Mouse (Mus musculus): ENCODE data around the gene Lta. TPM values are rescaled to one million over a fixed set of nuclear protein-coding genes. Genes with fewer than 3 reads are reported as not detected.

Lta gene
- total and polyA plus RNA-seq, 2 experiments from 2014 or later, result 0.47 to 0.85 TPM

GRCm38 (mm10) chr17:35185639-35186611 is 19.2 kb downstream of the Lta start:
- DNase-seq (ENCODE audit: low spot score) (peak; percentile 46), ATAC-seq (peak; percentile 69; the same call in 1 of the 2 replicates)
- Histone ChIP-seq H3K4me1 (ENCODE audit: insufficient read depth, low read length) (no peaks in the 10 kb centered on the region), H3K4me2 (ENCODE audit: low read depth, low read length) (peak overlapping the region; percentile 63), H3K27ac (peak overlapping the region; percentile 66), H3K9ac (replicated peaks; ENCODE audit: low read length) (peak overlapping the region; percentile 35; the same call in 1 of the 2 replicates), H3K9me3 (ENCODE audit: low read length) (no peaks in the 10 kb centered on the region), H3K36me3 (ENCODE audit: insufficient read depth, low read length) (no peaks in the 10 kb centered on the region), H3K27me3 (ENCODE audit: insufficient read depth, low read length) (no peaks in the 10 kb centered on the region), H3K4me3 (ENCODE audit: low read length) (peak overlapping the region; percentile 38)
- WGBS, result 4% methylated on average over 17 of the region's 18 CpGs
- TF ChIP-seq CTCF (IDR thresholded peaks at IDR 0.05; ENCODE audit: low read depth), result no peak

- H3K27me3 ChIP-seq (ENCODE audit: insufficient read depth, low read length), result no peaks in the 10 kb centered on the region
- H3K4me2 ChIP-seq (ENCODE audit: low read depth, low read length), result no peak overlapping the region
- no peaks in the 10 kb centered on the region for H3K4me1 ChIP-seq (ENCODE audit: insufficient read depth, low read length)
- 84% methylated on average over 5 of the region's 5 CpGs for WGBS
- ATAC-seq (no peak), DNase-seq (ENCODE audit: low spot score) (no peak)
- no peak overlapping the region for H3K27ac ChIP-seq
- no peak overlapping the region for H3K4me3 ChIP-seq (ENCODE audit: low read length)
- no peak overlapping the region for H3K9ac ChIP-seq (replicated peaks; ENCODE audit: low read length)
- TF ChIP-seq CTCF (IDR thresholded peaks at IDR 0.05; ENCODE audit: low read depth), result no peak
- H3K36me3 ChIP-seq (ENCODE audit: insufficient read depth, low read length), result no peaks in the 10 kb centered on the region
- no peaks in the 10 kb centered on the region for H3K9me3 ChIP-seq (ENCODE audit: low read length)
Measured at GRCm38 (mm10) chr17:35180093-35180492, 25.1 kb downstream of the Lta start.

GRCm38 (mm10) chr17:35178528-35178927 is 26.6 kb downstream of the Lta start:
- peak; percentile 77 for TF ChIP-seq CTCF (IDR thresholded peaks at IDR 0.05; ENCODE audit: low read depth)
- WGBS, result 15% methylated on average over 5 of the region's 5 CpGs
- Histone ChIP-seq H3K36me3 (ENCODE audit: insufficient read depth, low read length) (no peaks in the 10 kb centered on the region), H3K4me3 (ENCODE audit: low read length) (no peak overlapping the region), H3K9me3 (ENCODE audit: low read length) (no peaks in the 10 kb centered on the region), H3K4me1 (ENCODE audit: insufficient read depth, low read length) (no peaks in the 10 kb centered on the region), H3K27me3 (ENCODE audit: insufficient read depth, low read length) (no peaks in the 10 kb centered on the region), H3K4me2 (ENCODE audit: low read depth, low read length) (no peak overlapping the region), H3K9ac (replicated peaks; ENCODE audit: low read length) (no peak overlapping the region), H3K27ac (no peak overlapping the region)
- DNase-seq (ENCODE audit: low spot score), result peak; percentile 69
- ATAC-seq, result no peak

GRCm38 (mm10) chr17:35175968-35176367 is 29.2 kb downstream of the Lta start, which contains the start of gene Aif1:
Aif1 (minus strand) TSS chr17:35176068.
- 41% methylated on average over 2 of the region's 2 CpGs for WGBS
- DNase-seq (ENCODE audit: low spot score) (no peak), ATAC-seq (no peak)
- H3K4me2 ChIP-seq (ENCODE audit: low read depth, low read length), result no peak within 1 kb of the TSS
- no peaks in the 10 kb centered on the region for H3K4me1 ChIP-seq (ENCODE audit: insufficient read depth, low read length)
- no peak for TF ChIP-seq CTCF (IDR thresholded peaks at IDR 0.05; ENCODE audit: low read depth)
- H3K36me3 ChIP-seq (ENCODE audit: insufficient read depth, low read length), result no peaks in the 10 kb centered on the region
- no peaks in the 10 kb centered on the region for H3K9me3 ChIP-seq (ENCODE audit: low read length)
- no peak within 1 kb of the TSS for H3K9ac ChIP-seq (replicated peaks; ENCODE audit: low read length)
- H3K27me3 ChIP-seq (ENCODE audit: insufficient read depth, low read length), result no peaks in the 10 kb centered on the region
- H3K27ac ChIP-seq, result no peak within 1 kb of the TSS
- no peak within 1 kb of the TSS for H3K4me3 ChIP-seq (ENCODE audit: low read length)

- no peaks in the 10 kb centered on the region for H3K4me1 ChIP-seq (ENCODE audit: insufficient read depth, low read length)
- H3K27me3 ChIP-seq (ENCODE audit: insufficient read depth, low read length), result no peaks in the 10 kb centered on the region
- TF ChIP-seq CTCF (IDR thresholded peaks at IDR 0.05; ENCODE audit: low read depth), result no peak
- H3K4me3 ChIP-seq (ENCODE audit: low read length), result no peak overlapping the region
- no peaks in the 10 kb centered on the region for H3K36me3 ChIP-seq (ENCODE audit: insufficient read depth, low read length)
- no peak overlapping the region for H3K4me2 ChIP-seq (ENCODE audit: low read depth, low read length)
- WGBS, result 75% methylated on average over 6 of the region's 6 CpGs
- DNase-seq (ENCODE audit: low spot score) (no peak), ATAC-seq (no peak)
- no peak overlapping the region for H3K9ac ChIP-seq (replicated peaks; ENCODE audit: low read length)
- H3K9me3 ChIP-seq (ENCODE audit: low read length), result no peaks in the 10 kb centered on the region
- no peak overlapping the region for H3K27ac ChIP-seq
Measured at GRCm38 (mm10) chr17:35175382-35175781, 29.8 kb downstream of the Lta start.

DNA sequence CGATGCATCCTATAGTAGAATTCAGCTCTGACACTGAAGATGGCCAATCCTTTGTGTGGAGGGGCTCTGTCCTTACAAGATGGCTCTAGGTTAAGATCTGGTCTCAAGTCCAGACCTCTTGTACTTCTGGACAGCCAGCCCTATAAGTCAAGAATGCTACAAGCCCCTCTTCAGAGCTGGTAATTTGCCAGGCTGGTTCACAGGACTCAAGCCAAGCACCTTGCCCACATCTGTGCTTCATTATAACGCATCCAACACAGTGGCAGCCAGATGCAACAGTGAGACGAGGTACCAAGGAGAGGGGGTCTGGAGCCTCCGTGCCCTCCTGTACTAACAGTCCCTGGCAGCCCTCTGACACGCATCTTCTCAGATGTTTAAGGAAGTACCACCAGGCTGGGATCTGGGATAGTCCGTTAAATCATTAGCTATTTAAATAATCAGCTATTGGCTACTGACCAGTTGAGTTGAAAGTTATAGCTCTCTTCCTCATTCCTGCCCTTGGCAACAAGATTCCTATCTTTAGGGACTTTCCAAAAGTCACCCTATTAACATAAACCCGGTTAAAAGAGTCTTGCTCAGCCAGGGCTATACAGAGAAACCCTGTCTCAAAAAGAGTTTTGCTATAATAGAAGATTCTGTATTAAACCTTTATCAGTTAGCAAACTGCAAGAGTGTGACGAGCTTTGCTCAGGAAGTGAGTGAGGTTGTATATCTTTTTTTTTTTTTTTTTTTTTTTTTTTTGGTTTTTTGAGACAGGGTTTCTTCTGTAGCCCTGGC is 30.8 kb downstream of the Lta start:
- no peak for TF ChIP-seq CTCF (IDR thresholded peaks at IDR 0.05; ENCODE audit: low read depth)
- no peaks in the 10 kb centered on the region for H3K27me3 ChIP-seq (ENCODE audit: insufficient read depth, low read length)
- no peak overlapping the region for H3K4me3 ChIP-seq (ENCODE audit: low read length)
- no peak for DNase-seq (ENCODE audit: low spot score)
- no peak overlapping the region for H3K4me2 ChIP-seq (ENCODE audit: low read depth, low read length)
- no peaks in the 10 kb centered on the region for H3K4me1 ChIP-seq (ENCODE audit: insufficient read depth, low read length)
- H3K9me3 ChIP-seq (ENCODE audit: low read length), result no peaks in the 10 kb centered on the region
- no peak overlapping the region for H3K9ac ChIP-seq (replicated peaks; ENCODE audit: low read length)
- WGBS, result 71% methylated on average over 8 of the region's 8 CpGs
- no peaks in the 10 kb centered on the region for H3K36me3 ChIP-seq (ENCODE audit: insufficient read depth, low read length)
- no peak for ATAC-seq
- H3K27ac ChIP-seq, result no peak overlapping the region
